Mouse (Mus musculus): ENCODE measurements around the gene Cpne8. TPM values are rescaled to one million over a fixed set of nuclear protein-coding genes. Genes with fewer than 3 reads are reported as not detected.

Gene Cpne8
- polyA plus RNA-seq, 1 experiment from 2014 or later: 7.9 TPM

GRCm38 (mm10) chr15:90609836-90610415, 69.3 kb downstream of the Cpne8 start:
- Histone ChIP-seq H3K36me3 (no peaks in the 10 kb centered on the region), H3K27me3 (no peaks in the 10 kb centered on the region), H3K4me3 (no peak overlapping the region), H3K4me2 (no peak overlapping the region), H3K9me3 (replicated peaks) (no peaks in the 10 kb centered on the region), H3K9ac (no peak overlapping the region), H3K4me1 (replicated peaks) (peaks cover 11% of the 10 kb centered on the region; the same call in 1 of the 2 replicates), H3K27ac (0 out of 2 replicates have a peak overlapping the region, but pooled peaks have one; percentile 21)
- no peak for ATAC-seq (replicated peaks; ENCODE audit: insufficient number of reproducible peaks, insufficient read depth, low FRiP score, low read depth)
- WGBS: 30% methylated on average over 4 of the region's 4 CpGs

GRCm38 (mm10) chr15:90608368-90608767, 70.9 kb downstream of the Cpne8 start:
- no peak overlapping the region for H3K9ac ChIP-seq
- no peak overlapping the region for H3K27ac ChIP-seq
- ATAC-seq (replicated peaks; ENCODE audit: insufficient number of reproducible peaks, insufficient read depth, low FRiP score, low read depth): no peak
- H3K9me3 ChIP-seq (replicated peaks): no peaks in the 10 kb centered on the region
- no peak overlapping the region for H3K4me2 ChIP-seq
- peaks cover 11% of the 10 kb centered on the region; the same call in 1 of the 2 replicates for H3K4me1 ChIP-seq (replicated peaks)
- no peaks in the 10 kb centered on the region for H3K27me3 ChIP-seq
- H3K4me3 ChIP-seq: no peak overlapping the region
- 79% methylated on average over 3 of the region's 3 CpGs for WGBS
- no peaks in the 10 kb centered on the region for H3K36me3 ChIP-seq

GRCm38 (mm10) chr15:90607181-90607580, 72.1 kb downstream of the Cpne8 start:
- Histone ChIP-seq H3K4me2 (no peak overlapping the region), H3K9me3 (replicated peaks) (no peaks in the 10 kb centered on the region), H3K4me3 (no peak overlapping the region), H3K9ac (no peak overlapping the region), H3K27ac (no peak overlapping the region), H3K36me3 (no peaks in the 10 kb centered on the region), H3K4me1 (replicated peaks) (peaks cover 11% of the 10 kb centered on the region; the same call in 1 of the 2 replicates), H3K27me3 (no peaks in the 10 kb centered on the region)
- 73% methylated on average over 3 of the region's 3 CpGs for WGBS
- no peak for ATAC-seq (replicated peaks; ENCODE audit: insufficient number of reproducible peaks, insufficient read depth, low FRiP score, low read depth)

- Histone ChIP-seq H3K27me3 (no peaks in the 10 kb centered on the region), H3K9ac (no peak overlapping the region), H3K4me1 (replicated peaks) (peaks cover 3% of the 10 kb centered on the region; the same call in 1 of the 2 replicates), H3K4me3 (no peak overlapping the region), H3K4me2 (no peak overlapping the region), H3K36me3 (no peaks in the 10 kb centered on the region), H3K9me3 (replicated peaks) (no peaks in the 10 kb centered on the region), H3K27ac (no peak overlapping the region)
- ATAC-seq (replicated peaks; ENCODE audit: insufficient number of reproducible peaks, insufficient read depth, low FRiP score, low read depth): no peak
- 81% methylated on average over 5 of the region's 5 CpGs for WGBS
These were observed 75.6 kb downstream of the Cpne8 start for GRCm38 (mm10) chr15:90603676-90604075.

GRCm38 (mm10) chr15:90597715-90598497, 81.3 kb downstream of the Cpne8 start:
- no peak for ATAC-seq (replicated peaks; ENCODE audit: insufficient number of reproducible peaks, insufficient read depth, low FRiP score, low read depth)
- H3K27ac ChIP-seq: no peak overlapping the region
- no peaks in the 10 kb centered on the region for H3K36me3 ChIP-seq
- H3K4me3 ChIP-seq: no peak overlapping the region
- 62% methylated on average over 6 of the region's 6 CpGs for WGBS
- H3K9me3 ChIP-seq (replicated peaks): no peaks in the 10 kb centered on the region
- H3K4me1 ChIP-seq (replicated peaks): no peaks in the 10 kb centered on the region
- no peak overlapping the region for H3K4me2 ChIP-seq
- no peaks in the 10 kb centered on the region for H3K27me3 ChIP-seq
- no peak overlapping the region for H3K9ac ChIP-seq

GRCm38 (mm10) chr15:90595592-90595991, 83.6 kb downstream of the Cpne8 start:
- no peak for ATAC-seq (replicated peaks; ENCODE audit: insufficient number of reproducible peaks, insufficient read depth, low FRiP score, low read depth)
- no peak overlapping the region for H3K27ac ChIP-seq
- H3K4me1 ChIP-seq (replicated peaks): no peaks in the 10 kb centered on the region
- 77% methylated on average over 2 of the region's 2 CpGs for WGBS
- no peaks in the 10 kb centered on the region for H3K36me3 ChIP-seq
- no peak overlapping the region for H3K9ac ChIP-seq
- H3K4me2 ChIP-seq: no peak overlapping the region
- no peaks in the 10 kb centered on the region for H3K27me3 ChIP-seq
- H3K9me3 ChIP-seq (replicated peaks): no peaks in the 10 kb centered on the region
- H3K4me3 ChIP-seq: no peak overlapping the region

- no peaks in the 10 kb centered on the region for H3K4me1 ChIP-seq (replicated peaks)
- no peaks in the 10 kb centered on the region for H3K9me3 ChIP-seq (replicated peaks)
- H3K4me2 ChIP-seq: no peak overlapping the region
- no peak overlapping the region for H3K27ac ChIP-seq
- WGBS: 40% methylated on average over 7 of the region's 7 CpGs
- ATAC-seq (replicated peaks; ENCODE audit: insufficient number of reproducible peaks, insufficient read depth, low FRiP score, low read depth): no peak
- no peak overlapping the region for H3K4me3 ChIP-seq
- H3K9ac ChIP-seq: no peak overlapping the region
- H3K36me3 ChIP-seq: no peaks in the 10 kb centered on the region
- H3K27me3 ChIP-seq: no peaks in the 10 kb centered on the region
These were observed 89.6 kb downstream of the Cpne8 start for GRCm38 (mm10) chr15:90589587-90589986.

GRCm38 (mm10) chr15:90577402-90577801, 101.8 kb downstream of the Cpne8 start:
- Histone ChIP-seq H3K27ac (no peak overlapping the region), H3K4me1 (replicated peaks) (no peaks in the 10 kb centered on the region), H3K9ac (no peak overlapping the region), H3K4me3 (no peak overlapping the region), H3K9me3 (replicated peaks) (no peaks in the 10 kb centered on the region), H3K36me3 (no peaks in the 10 kb centered on the region), H3K4me2 (no peak overlapping the region), H3K27me3 (no peaks in the 10 kb centered on the region)
- ATAC-seq (replicated peaks; ENCODE audit: insufficient number of reproducible peaks, insufficient read depth, low FRiP score, low read depth): no peak
- 80% methylated on average over 3 of the region's 3 CpGs for WGBS

GRCm38 (mm10) chr15:90569246-90569645, 110.0 kb downstream of the Cpne8 start:
- Histone ChIP-seq H3K4me3 (no peak overlapping the region), H3K9me3 (replicated peaks) (no peaks in the 10 kb centered on the region), H3K27ac (no peak overlapping the region), H3K4me1 (replicated peaks) (no peaks in the 10 kb centered on the region), H3K27me3 (no peaks in the 10 kb centered on the region), H3K4me2 (no peak overlapping the region), H3K36me3 (no peaks in the 10 kb centered on the region), H3K9ac (no peak overlapping the region)
- no peak for ATAC-seq (replicated peaks; ENCODE audit: insufficient number of reproducible peaks, insufficient read depth, low FRiP score, low read depth)
- whole genome bisulfite sequencing: 86% methylated on average over 4 of the region's 4 CpGs

GRCm38 (mm10) chr15:90568050-90568449, 111.2 kb downstream of the Cpne8 start:
- Histone ChIP-seq H3K36me3 (no peaks in the 10 kb centered on the region), H3K4me3 (no peak overlapping the region), H3K9me3 (replicated peaks) (no peaks in the 10 kb centered on the region), H3K4me2 (no peak overlapping the region), H3K9ac (no peak overlapping the region), H3K27ac (no peak overlapping the region), H3K4me1 (replicated peaks) (no peaks in the 10 kb centered on the region), H3K27me3 (no peaks in the 10 kb centered on the region)
- 70% methylated on average over 4 of the region's 4 CpGs for WGBS
- ATAC-seq (replicated peaks; ENCODE audit: insufficient number of reproducible peaks, insufficient read depth, low FRiP score, low read depth): no peak

GRCm38 (mm10) chr15:90563996-90564395, 115.2 kb downstream of the Cpne8 start:
- no peak for ATAC-seq (replicated peaks; ENCODE audit: insufficient number of reproducible peaks, insufficient read depth, low FRiP score, low read depth)
- Histone ChIP-seq H3K27ac (no peak overlapping the region), H3K27me3 (no peaks in the 10 kb centered on the region), H3K4me1 (replicated peaks) (no peaks in the 10 kb centered on the region), H3K4me2 (no peak overlapping the region), H3K4me3 (no peak overlapping the region), H3K36me3 (no peaks in the 10 kb centered on the region), H3K9ac (no peak overlapping the region), H3K9me3 (replicated peaks) (no peaks in the 10 kb centered on the region)
- 65% methylated on average over 3 of the region's 3 CpGs for WGBS

- no peak for ATAC-seq (replicated peaks; ENCODE audit: insufficient number of reproducible peaks, insufficient read depth, low FRiP score, low read depth)
- WGBS: 79% methylated on average over 12 of the region's 12 CpGs
These were observed 117.6 kb downstream of the Cpne8 start for GRCm38 (mm10) chr15:90561613-90562012.

More at GRCm38 (mm10) chr15:90561613-90562012, 117.6 kb downstream of the Cpne8 start:
- Histone ChIP-seq H3K4me2 (no peak overlapping the region), H3K36me3 (no peaks in the 10 kb centered on the region), H3K4me3 (no peak overlapping the region), H3K9me3 (replicated peaks) (no peaks in the 10 kb centered on the region), H3K27me3 (no peaks in the 10 kb centered on the region), H3K4me1 (replicated peaks) (no peaks in the 10 kb centered on the region), H3K9ac (no peak overlapping the region), H3K27ac (no peak overlapping the region)
